Mouse (Mus musculus): ENCODE results near the gene Fam114a1.
A peak's percentile ranks its signal among the peaks of the same experiment; 100 is the strongest.

The Fam114a1 gene

DNA sequence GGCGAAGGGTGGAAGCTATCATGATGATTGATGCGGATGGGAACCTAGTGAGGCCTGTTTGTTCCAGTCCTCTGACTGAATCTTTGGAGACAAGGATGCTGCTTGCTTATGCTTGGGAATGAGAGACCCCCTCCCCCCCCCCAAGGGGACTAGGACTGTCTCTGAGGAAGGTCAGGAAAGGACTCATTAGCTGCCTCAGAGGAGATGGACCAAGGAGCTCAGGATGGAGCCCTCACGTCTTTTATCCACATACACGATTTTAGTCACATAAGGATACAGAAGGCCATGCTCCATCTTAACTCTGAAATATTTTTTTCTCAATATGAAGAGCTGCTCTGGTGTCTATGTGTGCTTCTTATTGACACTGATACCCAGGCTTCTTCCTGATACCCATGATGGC lies 92.4 kb downstream of the Fam114a1 start:
- DNase-seq = no peak

DNA sequence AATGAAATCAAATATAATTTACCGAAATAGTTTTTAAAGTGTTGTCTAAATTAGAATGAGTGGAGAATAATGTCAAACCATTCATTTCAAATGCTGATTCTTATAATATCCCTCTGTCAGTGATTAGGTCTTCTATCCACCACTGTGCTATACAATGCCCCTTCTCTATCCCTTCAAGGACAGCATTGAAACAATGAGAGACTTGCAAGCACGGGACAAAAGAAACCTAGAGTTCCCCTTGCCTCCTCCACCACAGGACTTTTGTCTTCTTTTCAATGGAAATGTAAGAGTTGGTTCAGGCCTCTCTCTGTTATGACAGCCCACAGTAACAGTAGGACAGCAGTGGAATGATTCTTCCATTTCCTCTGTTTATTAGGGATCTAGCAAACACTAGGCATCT lies 93.4 kb downstream of the Fam114a1 start:
- DNase-seq = no peak

DNA sequence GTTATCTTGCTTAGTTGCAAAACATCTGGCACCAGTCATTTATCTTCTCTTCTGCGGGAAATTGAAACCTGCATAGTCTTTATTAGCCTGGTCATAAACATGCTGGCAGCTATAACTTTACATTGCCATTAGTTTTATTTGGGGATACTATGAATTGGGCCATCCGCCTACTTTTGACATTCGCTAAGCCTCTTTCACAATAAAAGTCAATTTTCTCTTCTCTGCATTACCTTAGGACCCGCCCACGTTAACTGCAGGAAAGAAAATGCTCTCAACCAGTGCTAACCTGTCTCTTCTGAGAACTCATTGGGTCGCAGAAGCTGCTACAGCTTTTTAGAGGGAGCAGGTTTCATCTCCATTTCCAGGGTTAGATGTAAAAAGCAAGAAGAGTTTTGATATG lies 98.3 kb downstream of the Fam114a1 start:
- no peak for DNase-seq

DNA sequence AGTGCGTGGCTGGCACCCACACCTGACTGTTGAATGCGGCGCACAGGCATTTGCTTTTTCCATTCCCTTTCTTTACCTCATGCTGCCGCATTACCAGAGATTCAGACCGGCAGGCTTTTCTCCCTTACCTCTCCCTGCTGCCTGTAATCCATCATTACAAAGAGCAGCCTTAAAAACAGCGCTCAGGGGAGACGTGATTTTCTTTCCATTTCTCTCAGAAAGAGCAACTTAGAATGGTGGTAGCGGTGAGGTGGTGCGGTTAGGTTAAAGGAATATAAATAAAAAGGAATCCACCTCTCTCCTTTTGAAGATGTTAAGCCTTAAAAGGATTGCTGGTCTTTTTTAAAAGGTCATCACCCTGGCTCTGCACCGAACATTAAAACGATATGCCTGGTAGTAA lies 100.0 kb downstream of the Fam114a1 start:
- no peak for DNase-seq

DNA sequence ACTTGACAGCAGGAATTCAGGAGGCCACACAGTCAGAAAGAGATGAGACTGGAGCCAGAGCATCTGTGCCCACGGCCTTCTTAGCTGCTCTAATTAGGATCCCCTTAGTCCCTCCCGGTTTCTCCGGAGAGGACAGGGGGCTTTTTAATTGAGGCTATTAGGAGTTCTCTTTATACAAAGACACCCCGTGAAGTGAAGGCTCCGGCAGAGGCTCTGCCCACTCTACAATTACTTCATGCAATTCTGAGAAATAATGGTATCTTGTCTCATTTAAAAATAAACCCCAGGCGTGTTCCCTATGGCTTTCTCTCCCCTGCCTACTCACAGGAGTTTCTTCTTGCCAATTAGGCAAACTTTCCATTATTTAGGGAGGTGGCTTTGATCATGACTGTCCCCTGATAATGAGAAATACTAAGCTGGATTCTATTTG lies 101.8 kb downstream of the Fam114a1 start:
- no peak for DNase-seq

- no peak for DNase-seq
Measured at GRCm38 (mm10) chr5:65073247-65073646, 103.4 kb downstream of the Fam114a1 start.

- DNase-seq = peak; percentile 71 to 83
Measured at GRCm38 (mm10) chr5:65074693-65075092, 104.8 kb downstream of the Fam114a1 start.

DNA sequence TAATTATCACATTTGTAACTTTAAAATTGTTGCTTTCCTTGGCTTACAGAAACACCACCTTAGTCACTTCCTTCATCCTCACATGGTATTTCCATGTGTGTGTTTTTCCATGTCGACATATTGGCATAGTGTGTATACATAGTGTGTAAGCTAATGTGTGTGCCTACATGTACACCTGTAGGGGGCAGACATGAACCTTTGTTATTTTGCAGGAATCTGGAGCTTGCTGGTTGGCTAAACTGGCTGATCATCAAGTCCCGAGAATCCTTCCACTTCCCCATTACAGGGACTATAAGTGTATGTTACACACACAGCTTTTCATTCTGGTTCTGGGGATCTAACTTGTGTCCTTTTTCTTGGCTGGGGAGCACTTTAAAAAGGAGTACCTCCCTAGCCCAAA lies 106.2 kb downstream of the Fam114a1 start:
- DNase-seq = no peak

GRCm38 (mm10) chr5:65076748-65077147 lies 106.9 kb downstream of the Fam114a1 start:
- DNase-seq = no peak

- DNase-seq = no peak
Measured at GRCm38 (mm10) chr5:65078081-65078480, 108.2 kb downstream of the Fam114a1 start.

DNA sequence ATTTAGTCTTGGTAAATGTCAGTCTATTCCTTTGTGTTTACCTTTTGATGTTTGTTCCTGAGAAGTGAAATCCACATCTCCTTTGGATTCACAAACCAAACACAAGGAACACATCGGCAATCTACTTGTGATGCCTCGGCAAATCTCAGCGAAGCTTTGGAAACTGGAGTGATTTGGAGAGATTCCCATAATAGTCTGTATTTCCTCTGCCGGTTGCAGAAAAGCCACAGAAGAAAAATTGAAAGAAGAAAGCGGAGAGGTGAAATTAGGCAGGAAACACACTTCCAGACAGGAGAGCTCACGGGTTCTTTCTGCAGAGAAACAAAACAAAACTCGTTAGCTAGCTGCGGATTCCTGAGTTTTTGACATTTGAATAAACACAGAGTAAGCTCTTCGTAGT lies 110.0 kb downstream of the Fam114a1 start:
- DNase-seq = no peak

DNA sequence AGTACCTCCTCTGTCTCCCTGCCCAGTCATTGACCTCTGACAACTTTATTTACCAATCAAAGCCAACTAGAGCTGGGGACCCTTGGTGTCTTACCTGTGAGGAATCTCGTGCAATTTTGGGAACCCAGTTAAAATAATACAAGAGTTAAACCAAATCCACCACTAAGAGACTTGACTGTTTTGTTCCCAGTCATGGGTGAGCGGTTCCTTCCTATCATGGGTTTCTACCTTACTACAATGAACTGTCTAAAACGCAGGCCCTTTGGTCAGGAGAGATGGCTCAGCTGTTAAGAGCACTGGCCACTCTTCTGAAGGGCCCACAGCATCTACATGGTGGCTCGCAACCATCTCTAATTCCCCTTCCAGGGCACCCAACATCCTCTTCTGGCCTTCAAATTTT lies 112.0 kb downstream of the Fam114a1 start:
- DNase-seq = no peak

- DNase-seq = peak in 1 of 2 experiments; percentile 36
Measured at GRCm38 (mm10) chr5:65086522-65086921, 116.7 kb downstream of the Fam114a1 start.

GRCm38 (mm10) chr5:65089707-65090106 lies 119.8 kb downstream of the Fam114a1 start:
- no peak for DNase-seq

- DNase-seq = no peak
Measured at GRCm38 (mm10) chr5:65091184-65091858, 121.5 kb downstream of the Fam114a1 start.

All from cerebellum, postnatal 25 days (tissue).